Mouse (Mus musculus): ENCODE data around the gene Trim45.

Gene Trim45

DNA sequence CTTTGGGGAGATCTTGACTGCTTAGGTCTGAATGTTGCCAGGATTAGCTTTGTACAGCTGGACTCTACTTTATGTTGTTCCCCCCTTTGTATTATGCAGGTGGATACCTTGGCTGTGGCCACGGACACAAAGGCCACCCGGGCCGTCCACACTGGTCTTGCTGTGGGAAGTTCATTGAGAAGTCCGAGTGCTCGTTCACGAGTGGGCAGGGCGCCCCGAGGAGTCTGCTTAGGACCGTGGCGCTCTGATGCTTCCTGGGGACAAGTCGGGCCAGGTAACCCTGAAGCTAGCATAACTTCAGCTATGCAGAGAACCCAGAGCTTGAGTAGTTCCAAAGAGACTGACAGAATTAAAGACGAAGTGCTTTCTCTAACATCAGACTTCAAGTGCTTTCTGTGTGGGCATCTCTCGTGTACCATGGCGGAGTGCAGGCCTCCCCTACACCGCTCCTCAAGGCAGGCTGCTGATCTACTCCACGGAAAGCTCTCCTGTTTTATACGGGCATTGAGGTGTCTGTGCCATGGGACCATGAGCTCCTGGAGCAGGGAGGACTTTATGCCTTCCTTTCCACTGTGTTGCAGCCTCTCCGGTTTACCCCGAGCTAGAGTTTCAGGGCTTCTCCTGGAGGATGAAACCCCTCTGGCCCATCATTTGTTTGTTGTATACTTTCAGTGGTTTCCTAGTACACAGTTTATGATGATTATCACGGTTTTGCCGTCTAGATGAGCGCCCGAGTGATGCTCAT lies 9.5 kb downstream of the Trim45 start:
- in situ Hi-C loops (cut with MboI, MseI) = no loop called here

GRCm38 (mm10) chr3:100932077-100932944 lies 10.3 kb downstream of the Trim45 start:
- in situ Hi-C loops (cut with MboI, MseI) = no loop called here

- in situ Hi-C loops (cut with MboI, MseI) = no loop called here
Measured at GRCm38 (mm10) chr3:100935521-100935920, 13.5 kb downstream of the Trim45 start.

GRCm38 (mm10) chr3:100936201-100936600 lies 14.2 kb downstream of the Trim45 start:
- in situ Hi-C loops (cut with MboI, MseI) = no loop called here

DNA sequence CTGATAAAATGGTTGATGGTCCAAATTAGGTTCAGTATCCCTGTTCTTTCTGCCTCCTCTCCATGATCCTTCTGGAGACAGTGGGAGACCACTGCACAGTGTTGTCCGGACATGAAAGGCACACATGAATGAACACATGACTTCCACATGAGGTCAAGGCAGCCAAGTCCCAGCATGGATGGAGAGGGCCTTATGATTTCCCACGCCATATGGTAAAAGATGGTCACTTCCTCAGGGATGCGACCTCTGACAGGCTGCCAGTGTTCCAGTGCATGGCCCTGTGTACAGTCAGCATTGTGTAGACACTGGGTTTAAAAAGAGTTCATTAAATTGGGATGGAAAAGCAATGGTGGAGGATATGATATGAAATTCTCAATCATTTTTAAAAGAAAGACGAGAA lies 16.2 kb downstream of the Trim45 start:
- in situ Hi-C loops (cut with MboI, MseI) = no loop called here

GRCm38 (mm10) chr3:100940496-100941037 lies 18.6 kb downstream of the Trim45 start:
- in situ Hi-C loops (cut with MboI, MseI) = no loop called here

- in situ Hi-C loops (cut with MboI, MseI) = no loop called here
Measured at GRCm38 (mm10) chr3:100947286-100947685, 25.3 kb downstream of the Trim45 start.

GRCm38 (mm10) chr3:100951531-100951930 lies 29.5 kb downstream of the Trim45 start:
- in situ Hi-C loops (cut with MboI, MseI) = no loop called here

DNA sequence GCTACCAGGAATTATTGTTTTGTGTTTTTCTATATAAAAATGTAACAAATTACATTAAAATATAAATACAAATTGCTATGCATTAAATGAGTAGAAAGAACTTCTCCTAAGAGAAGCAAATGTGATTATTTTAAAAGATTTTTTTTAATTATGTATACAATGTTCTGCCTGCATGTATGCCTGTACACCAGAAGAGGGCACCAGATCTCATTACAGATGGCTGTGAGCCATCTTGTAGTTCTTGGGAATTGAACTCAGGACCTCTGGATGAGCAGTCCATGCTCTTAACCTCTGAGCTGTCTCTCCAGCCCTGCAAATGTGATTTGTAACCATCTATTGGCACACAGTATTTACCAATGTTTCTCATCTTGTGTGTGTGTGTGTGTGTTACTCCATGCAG lies 32.6 kb downstream of the Trim45 start:
- in situ Hi-C loops (cut with MboI, MseI) = loop anchor here (5.0 kb wide), 1 partner anchor 503 kb away; no protein-coding TSS in a partner anchor

DNA sequence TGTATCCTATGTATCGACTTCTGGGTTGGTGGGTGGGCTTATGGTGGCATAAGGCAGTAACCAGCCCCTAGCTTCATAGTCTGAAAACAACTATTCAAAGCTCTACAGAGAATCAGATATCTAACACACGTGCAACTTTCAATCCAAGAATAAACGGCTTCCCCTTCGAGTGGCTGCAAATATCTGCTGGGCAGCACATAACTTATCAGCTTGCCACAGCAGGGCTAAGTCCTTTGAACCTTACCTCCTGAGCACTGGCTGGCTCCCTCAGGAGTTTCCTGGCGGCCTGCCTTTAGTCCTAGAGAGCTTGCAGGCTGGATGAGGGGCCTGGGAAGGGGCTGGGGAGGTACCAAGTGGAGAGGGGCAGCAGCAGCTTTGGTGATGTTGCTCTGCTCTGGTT lies 39.0 kb downstream of the Trim45 start:
- in situ Hi-C loops (cut with MboI, MseI) = no loop called here

DNA sequence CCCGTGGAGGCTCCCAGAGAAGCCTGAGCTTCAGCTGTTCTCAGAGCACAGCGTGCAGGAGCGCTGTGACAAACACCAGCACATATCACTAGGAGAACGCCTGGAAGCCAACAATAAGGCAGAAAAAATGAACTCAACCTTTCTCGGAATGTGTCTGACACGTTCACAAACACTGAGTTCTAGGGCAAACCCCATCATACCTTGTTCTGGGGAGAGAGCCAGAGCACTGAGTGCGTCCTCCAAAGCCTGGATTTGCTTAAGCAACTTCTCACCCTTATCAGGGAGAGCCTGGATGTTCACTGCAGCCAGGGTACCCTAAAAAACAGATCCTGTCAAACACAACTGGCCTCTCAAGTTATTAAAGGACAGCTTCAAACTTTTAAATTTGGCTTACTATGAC lies 39.5 kb downstream of the Trim45 start:
- in situ Hi-C loops (cut with MboI, MseI) = no loop called here

DNA sequence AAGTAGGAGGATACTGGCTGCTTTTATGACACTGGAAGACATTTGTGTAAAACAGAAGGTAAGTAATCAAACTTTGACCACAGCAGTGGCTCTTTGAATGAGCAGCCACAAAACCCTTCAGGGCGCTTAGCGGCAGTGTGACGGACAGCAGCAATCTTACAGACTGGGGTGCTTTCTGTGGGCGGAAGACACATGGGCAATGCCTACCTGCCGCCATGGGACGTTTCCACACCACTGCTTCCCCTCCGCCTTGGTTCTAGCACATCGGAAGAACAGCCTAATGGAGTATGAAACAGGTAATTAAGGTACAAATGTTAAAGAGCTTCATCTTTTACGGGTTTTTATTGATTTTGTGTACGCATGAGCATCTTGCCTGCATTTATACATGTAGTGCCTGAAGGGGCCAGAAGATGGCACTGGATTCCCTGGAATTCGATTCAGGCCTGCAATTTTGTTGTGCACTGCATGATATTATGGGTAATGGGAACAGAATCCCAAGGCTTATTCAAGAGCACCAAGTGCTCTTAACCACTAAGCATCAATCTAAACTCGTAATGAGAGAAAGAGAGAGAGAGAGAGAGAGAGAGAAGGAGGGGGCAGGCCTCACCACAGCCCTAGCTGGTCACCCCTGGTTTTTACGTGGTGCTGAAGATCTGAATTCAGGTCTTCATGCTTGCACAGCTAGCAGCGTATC lies 42.0 kb downstream of the Trim45 start:
- in situ Hi-C loops (cut with MboI, MseI) = no loop called here

DNA sequence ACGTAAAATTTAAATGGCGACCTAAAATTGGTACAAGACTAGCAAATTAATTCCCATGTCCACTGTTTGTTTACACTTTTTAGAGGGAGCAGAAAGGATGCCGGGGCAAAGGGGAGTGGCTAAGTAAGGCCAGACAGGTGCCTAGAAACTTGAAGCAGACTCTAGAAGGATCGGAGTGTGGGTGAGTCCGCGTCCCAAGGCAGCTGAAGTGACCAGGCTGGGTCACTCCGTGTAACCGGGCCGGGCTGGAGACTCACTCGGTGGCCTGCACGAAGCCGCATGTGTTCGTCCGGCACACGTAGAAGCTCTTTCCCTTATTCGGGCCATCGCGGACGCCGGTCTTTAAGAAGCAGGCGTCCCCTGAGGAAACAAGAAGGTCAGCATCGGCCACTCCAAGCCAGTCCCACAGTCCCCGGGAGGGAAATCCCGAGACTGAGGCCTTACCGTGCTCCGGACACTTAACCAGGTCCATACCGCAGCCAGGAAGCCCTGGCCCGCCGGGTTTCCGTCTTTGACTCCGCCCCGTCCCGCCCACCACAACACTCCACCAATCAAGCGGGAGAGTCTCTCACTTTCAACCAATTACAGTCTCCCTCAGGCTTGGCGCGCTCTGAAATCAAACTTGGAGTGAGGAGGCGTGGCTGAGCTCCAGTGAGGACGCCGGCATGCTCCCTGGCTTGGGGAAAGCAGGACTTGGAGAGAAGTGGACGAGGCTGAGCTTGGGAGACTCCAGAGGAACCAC lies 47.3 kb downstream of the Trim45 start, which contains the start of gene Ttf2:
Gene Ttf2 (minus strand): TSS at position 488 of the 742 bp plus-strand sequence.
- in situ Hi-C loops (cut with MboI, MseI) = no loop called here

- in situ Hi-C loops (cut with MboI, MseI) = loop anchor here (5.0 kb wide), 1 partner anchor 323 kb away; no protein-coding TSS in a partner anchor
Measured at GRCm38 (mm10) chr3:100973906-100974305, 51.9 kb downstream of the Trim45 start.

- in situ Hi-C loops (cut with MboI, MseI) = no loop called here
Measured at GRCm38 (mm10) chr3:100979290-100979689, 57.3 kb downstream of the Trim45 start.

All from T-helper 2 cell (primary cell).